Mouse (Mus musculus): ENCODE measurements around the gene Ap1m2. TPM values are rescaled to one million over a fixed set of nuclear protein-coding genes. Genes with fewer than 3 reads are reported as not detected.

Gene Ap1m2
- total and polyA plus RNA-seq, 3 experiments = 0.73 to 1.0 TPM; not detected in 1

GRCm38 (mm10) chr9:21309150-21309741 lies 2.9 kb downstream of the Ap1m2 start (continued):
- TF ChIP-seq USF1 (IDR thresholded peaks at IDR 0.05; ENCODE audit: low read depth, low read length) (peak; percentile 54), POLR2A (IDR thresholded peaks at IDR 0.05; ENCODE audit: control insufficient read depth in 1 of 2, insufficient read depth in 1 of 2, low read depth in 1 of 2, low read length in 2 of 2, poor library complexity in 1 of 2) (peak; percentile 18 to 56; a peak in 2 of 4 replicates), MXI1 (IDR thresholded peaks at IDR 0.05; ENCODE audit: low read depth, low read length) (0 out of 2 replicates have a peak, but pooled peaks have one; percentile 42), CHD1 (IDR thresholded peaks at IDR 0.05; ENCODE audit: low read depth, low read length) (no peak), CHD2 (IDR thresholded peaks at IDR 0.05; ENCODE audit: low read length) (peak; percentile 87), MAX (IDR thresholded peaks at IDR 0.05; ENCODE audit: low read length) (0 out of 2 replicates have a peak, but pooled peaks have one; percentile 18), SMC3 (IDR thresholded peaks at IDR 0.05; ENCODE audit: low read depth, low read length) (no peak), NELFE (IDR thresholded peaks at IDR 0.05; ENCODE audit: low read depth, low read length) (peak; percentile 54), TCF12 (IDR thresholded peaks at IDR 0.05; ENCODE audit: low read depth, low read length) (no peak), RAD21 (IDR thresholded peaks at IDR 0.05; ENCODE audit: low read depth, low read length) (no peak)

GRCm38 (mm10) chr9:21305065-21305464 lies 7.1 kb downstream of the Ap1m2 start:
- Histone ChIP-seq H3K79me2 (ENCODE audit: control insufficient read depth, insufficient read depth, low read length, poor library complexity) (no peaks in the 10 kb centered on the region), H3K27me3 (ENCODE audit: control insufficient read depth in 1 of 2, insufficient read depth in 2 of 2, low read length in 2 of 2) (peaks cover 8% of the 10 kb centered on the region in 2 experiments; a peak in 3 of 4 replicates), H3K9ac (ENCODE audit: control insufficient read depth, low read depth, low read length, poor library complexity, severe bottlenecking) (no peak overlapping the region), H3K27ac (ENCODE audit: control insufficient read depth, low read depth, low read length) (no peak overlapping the region), H3K36me3 (ENCODE audit: control insufficient read depth in 1 of 2, insufficient read depth in 2 of 2, low read length in 2 of 2) (no peaks in the 10 kb centered on the region), H3K9me3 (replicated peaks; ENCODE audit: insufficient read depth, low read length) (no peaks in the 10 kb centered on the region), H3K4me3 (ENCODE audit: control insufficient read depth in 1 of 2, insufficient read depth in 1 of 2, low read depth in 2 of 2, low read length in 2 of 2) (no peak overlapping the region), H3K4me1 (ENCODE audit: control insufficient read depth in 1 of 2, insufficient read depth in 2 of 2, low read length in 2 of 2) (no peaks in the 10 kb centered on the region)
- TF ChIP-seq SIN3A (IDR thresholded peaks at IDR 0.05; ENCODE audit: low read length) (no peak), ETS1 (IDR thresholded peaks at IDR 0.05; ENCODE audit: low read depth, low read length) (no peak), GATA1 (IDR thresholded peaks at IDR 0.05; ENCODE audit: low read depth, low read length) (no peak), EP300 (IDR thresholded peaks at IDR 0.05; ENCODE audit: low read depth in 1 of 2, low read length in 2 of 2) (no peak), BHLHE40 (IDR thresholded peaks at IDR 0.05; ENCODE audit: borderline replicate concordance, low read depth, low read length) (no peak), USF1 (IDR thresholded peaks at IDR 0.05; ENCODE audit: low read depth, low read length) (no peak)
- DNase-seq (ENCODE audit: low read depth, low spot score) = no peak

- Histone ChIP-seq H3K79me2 (ENCODE audit: control insufficient read depth, insufficient read depth, low read length, poor library complexity) (no peaks in the 10 kb centered on the region), H3K27me3 (ENCODE audit: control insufficient read depth in 1 of 2, insufficient read depth in 2 of 2, low read length in 2 of 2) (peaks cover 8 to 9% of the 10 kb centered on the region in 2 experiments; a peak in 3 of 4 replicates), H3K4me3 (ENCODE audit: control insufficient read depth in 1 of 2, insufficient read depth in 1 of 2, low read depth in 2 of 2, low read length in 2 of 2) (no peak overlapping the region), H3K27ac (ENCODE audit: control insufficient read depth, low read depth, low read length) (no peak overlapping the region), H3K9ac (ENCODE audit: control insufficient read depth, low read depth, low read length, poor library complexity, severe bottlenecking) (no peak overlapping the region), H3K9me3 (replicated peaks; ENCODE audit: insufficient read depth, low read length) (no peaks in the 10 kb centered on the region), H3K36me3 (ENCODE audit: control insufficient read depth in 1 of 2, insufficient read depth in 2 of 2, low read length in 2 of 2) (no peaks in the 10 kb centered on the region), H3K4me1 (ENCODE audit: control insufficient read depth in 1 of 2, insufficient read depth in 2 of 2, low read length in 2 of 2) (no peaks in the 10 kb centered on the region)
- no peak for TF ChIP-seq HCFC1 (IDR thresholded peaks at IDR 0.05; ENCODE audit: low read depth, low read length)
- peak; percentile 42; the same call in 1 of the 2 replicates for TF ChIP-seq BHLHE40 (IDR thresholded peaks at IDR 0.05; ENCODE audit: borderline replicate concordance, low read depth, low read length)
- peak; percentile 21 to 48; a peak in 1 of 4 replicates for TF ChIP-seq USF2 (IDR thresholded peaks at IDR 0.05; ENCODE audit: borderline replicate concordance in 1 of 2, insufficient read depth in 1 of 2, low read depth in 1 of 2, low read length in 2 of 2)
- TF ChIP-seq MAFK (IDR thresholded peaks at IDR 0.05; ENCODE audit: borderline replicate concordance, low read depth, low read length) = no peak
- peak; percentile 83 for TF ChIP-seq USF1 (IDR thresholded peaks at IDR 0.05; ENCODE audit: low read depth, low read length)
- DNase-seq (ENCODE audit: low read depth, low spot score) = no peak
Measured at GRCm38 (mm10) chr9:21299014-21299413, 13.1 kb downstream of the Ap1m2 start.
